Mouse (Mus musculus) CD4-positive, CD25-positive, alpha-beta regulatory T cell, adult 4 months (primary cell): ENCODE results near the gene Rpgr. TPM values are rescaled to one million over a fixed set of nuclear protein-coding genes. Genes with fewer than 3 reads are reported as not detected.
A peak's percentile ranks its signal among the peaks of the same experiment; 100 is the strongest.

Experiments used
- ATAC-seq: one replicate; pipeline ENCODE4 v1.8.0; 2017
- polyA plus RNA-seq, 2 experiments: library from polyadenylated mRNA; unstranded; fragments of 100-300 nt; shearing (Covaris generic); gene quantifications; one replicate each; pipeline ENCODE4 v1.2.1; 2017

Gene Rpgr
- 1 to 10 TPM; 2.8 to 4.4 TPM for polyA plus RNA-seq

GRCm38 (mm10) chrX:10216410-10216949, at the start of gene Rpgr:
TSS of gene Rpgr (minus strand) at chrX:10216920.
- peak; percentile 89 for ATAC-seq

- ATAC-seq = no peak
Observed at GRCm38 (mm10) chrX:10258260-10258659, 41.5 kb upstream of the Rpgr start.

- no peak for ATAC-seq
Observed at GRCm38 (mm10) chrX:10257774-10258173, 41.1 kb upstream of the Rpgr start.

GRCm38 (mm10) chrX:10251852-10252504, 35.3 kb upstream of the Rpgr start, which contains the start of gene Otc:
TSS of gene Otc (plus strand) at chrX:10252305.
- ATAC-seq = no peak

- ATAC-seq = no peak
Observed at GRCm38 (mm10) chrX:10251357-10251756, 34.6 kb upstream of the Rpgr start.

GRCm38 (mm10) chrX:10243916-10244315, 27.2 kb upstream of the Rpgr start:
- no peak for ATAC-seq

GRCm38 (mm10) chrX:10239515-10239914, 22.8 kb upstream of the Rpgr start:
- no peak for ATAC-seq

- ATAC-seq = no peak
Observed at GRCm38 (mm10) chrX:10234617-10235016, 17.9 kb upstream of the Rpgr start.

GRCm38 (mm10) chrX:10233051-10233450, 16.3 kb upstream of the Rpgr start:
- no peak for ATAC-seq

- no peak for ATAC-seq
Observed at GRCm38 (mm10) chrX:10219281-10219680, 2.6 kb upstream of the Rpgr start.

GRCm38 (mm10) chrX:10215972-10216371, 748 bp downstream of the Rpgr start:
- peak; percentile 40 for ATAC-seq

- no peak for ATAC-seq
Observed at GRCm38 (mm10) chrX:10205937-10206336, 10.8 kb downstream of the Rpgr start.

GRCm38 (mm10) chrX:10201289-10201688, 15.4 kb downstream of the Rpgr start:
- ATAC-seq = no peak

- no peak for ATAC-seq
Observed at GRCm38 (mm10) chrX:10152390-10152789, 64.3 kb downstream of the Rpgr start.

- no peak for ATAC-seq
Observed at GRCm38 (mm10) chrX:10117065-10117719, 99.5 kb downstream of the Rpgr start, which contains the start of gene Srpx. TSS of gene Srpx (minus strand) at chrX:10117709.

- ATAC-seq = no peak
Observed at GRCm38 (mm10) chrX:10115780-10116179, 100.9 kb downstream of the Rpgr start.

GRCm38 (mm10) chrX:10110736-10111135, 106.0 kb downstream of the Rpgr start:
- no peak for ATAC-seq

- ATAC-seq = no peak
Observed at GRCm38 (mm10) chrX:10108558-10108957, 108.2 kb downstream of the Rpgr start.

- ATAC-seq = no peak
Observed at GRCm38 (mm10) chrX:10105475-10105874, 111.2 kb downstream of the Rpgr start.

- ATAC-seq = no peak
Observed at GRCm38 (mm10) chrX:10102739-10103138, 114.0 kb downstream of the Rpgr start.

GRCm38 (mm10) chrX:10095797-10096196, 120.9 kb downstream of the Rpgr start:
- ATAC-seq = no peak

GRCm38 (mm10) chrX:10080385-10080784, 136.3 kb downstream of the Rpgr start:
- no peak for ATAC-seq

GRCm38 (mm10) chrX:10079981-10080380, 136.7 kb downstream of the Rpgr start:
- ATAC-seq = no peak

- ATAC-seq = no peak
Observed at GRCm38 (mm10) chrX:10073966-10074365, 142.8 kb downstream of the Rpgr start.
